Mouse (Mus musculus): ENCODE results near the gene Rhbdl2.

The Rhbdl2 gene

DNA sequence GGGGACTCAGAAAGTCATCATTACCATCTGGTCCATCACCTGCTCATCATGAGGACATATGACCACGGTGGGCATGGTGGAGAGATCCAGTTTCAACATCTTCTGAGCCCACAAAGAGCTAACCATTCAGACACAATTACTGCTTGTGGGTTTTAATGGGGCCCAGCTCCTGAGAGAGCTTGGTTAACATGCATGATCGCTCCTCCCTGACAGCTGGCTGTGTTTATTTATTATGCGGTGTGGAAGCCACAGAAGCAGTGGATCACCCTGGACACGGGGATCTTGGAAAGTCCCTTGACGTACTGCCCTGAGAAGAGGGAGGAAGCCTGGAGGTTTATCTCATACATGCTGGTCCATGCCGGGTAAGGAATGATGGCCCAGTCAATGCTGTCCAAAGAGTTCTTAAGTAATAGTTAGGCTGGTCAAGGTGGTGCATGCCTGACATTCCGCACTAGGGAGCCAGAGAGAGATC lies 26.4 kb downstream of the Rhbdl2 start:
- DNase-seq = peak; percentile 16 to 43

DNA sequence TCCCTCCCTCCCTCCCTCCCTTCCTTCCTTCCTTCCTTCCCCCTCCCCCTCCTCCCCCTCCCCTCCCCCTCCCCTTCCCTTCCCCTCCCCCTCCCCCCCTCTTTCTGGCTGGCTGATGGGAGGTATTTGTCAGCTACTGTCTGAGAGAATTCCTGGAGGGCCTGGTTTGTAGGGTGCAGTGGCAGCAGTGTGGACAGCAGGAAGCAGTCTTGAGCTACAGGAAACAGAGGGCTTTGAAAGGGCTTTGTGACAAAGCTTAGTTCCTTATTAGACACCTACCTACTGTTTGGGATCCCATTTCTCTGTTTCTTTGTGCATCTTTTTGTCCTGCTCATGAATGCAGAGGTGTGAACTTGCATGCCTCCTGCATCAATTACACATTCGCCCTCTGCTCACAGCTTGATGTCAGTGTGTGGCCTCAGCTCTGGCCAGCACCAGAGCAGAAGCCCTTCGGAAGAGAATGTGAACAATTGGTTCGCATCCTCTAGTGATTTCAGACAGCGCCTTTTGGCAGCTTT lies 31.5 kb downstream of the Rhbdl2 start:
- peak; percentile 37 to 45 for DNase-seq

DNA sequence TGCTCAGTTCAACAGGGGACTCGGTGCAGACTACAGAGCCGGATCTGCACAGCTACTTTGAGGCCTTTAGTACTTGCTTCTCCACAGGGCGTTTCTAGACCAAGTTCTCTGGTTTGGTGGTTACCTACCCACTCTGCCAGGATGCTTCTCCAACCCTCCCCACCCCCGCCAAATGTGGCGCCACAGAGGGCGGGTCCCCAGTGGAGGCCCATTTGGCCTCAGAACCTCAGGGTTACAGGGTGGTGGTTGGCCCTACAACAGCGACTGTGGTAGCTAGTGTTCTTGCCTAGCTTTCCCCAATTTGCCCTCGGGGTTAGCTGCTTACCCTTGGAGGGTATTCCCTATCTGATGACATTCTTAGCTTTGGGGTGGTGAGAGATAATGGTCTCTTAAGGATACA lies 54.5 kb downstream of the Rhbdl2 start:
- DNase-seq = no peak

DNA sequence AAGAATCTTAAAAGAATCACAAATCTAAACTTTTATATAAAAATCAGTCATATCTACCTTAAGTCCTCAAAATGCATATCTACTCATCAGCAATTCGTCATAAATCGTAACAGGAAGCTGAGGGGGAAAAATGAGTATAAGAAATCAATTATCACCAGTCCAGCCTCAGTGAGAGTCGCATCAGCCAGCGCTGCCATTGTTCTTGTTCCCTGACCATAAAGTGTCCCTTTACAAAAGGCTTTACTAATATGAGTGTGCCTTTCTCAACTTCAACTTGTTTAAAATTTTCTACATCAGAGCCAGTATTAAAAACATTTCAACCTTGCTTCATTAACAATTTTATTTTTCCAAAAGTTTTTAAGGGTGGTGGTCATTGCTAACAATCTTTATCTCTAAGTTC lies 69.2 kb downstream of the Rhbdl2 start:
- DNase-seq = no peak

DNA sequence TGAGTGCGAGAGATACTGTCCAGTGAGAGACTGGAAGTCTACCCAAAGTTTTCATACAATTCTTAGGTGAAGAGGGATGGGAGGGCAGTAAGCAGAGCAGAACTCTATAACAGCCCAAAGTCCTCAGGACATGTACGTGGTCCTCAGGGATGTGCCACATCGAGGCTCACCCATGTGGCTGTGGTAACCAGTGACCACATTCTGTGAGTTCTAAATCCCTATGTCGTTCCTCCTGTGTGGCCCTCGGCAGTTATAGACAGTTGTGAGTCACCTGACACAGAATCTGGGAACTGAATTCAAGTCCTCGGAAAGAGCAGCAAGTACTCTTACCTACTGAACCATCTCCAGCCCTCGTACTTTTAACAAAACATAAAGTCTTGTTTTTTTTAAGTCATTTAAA lies 70.4 kb downstream of the Rhbdl2 start:
- DNase-seq = no peak

DNA sequence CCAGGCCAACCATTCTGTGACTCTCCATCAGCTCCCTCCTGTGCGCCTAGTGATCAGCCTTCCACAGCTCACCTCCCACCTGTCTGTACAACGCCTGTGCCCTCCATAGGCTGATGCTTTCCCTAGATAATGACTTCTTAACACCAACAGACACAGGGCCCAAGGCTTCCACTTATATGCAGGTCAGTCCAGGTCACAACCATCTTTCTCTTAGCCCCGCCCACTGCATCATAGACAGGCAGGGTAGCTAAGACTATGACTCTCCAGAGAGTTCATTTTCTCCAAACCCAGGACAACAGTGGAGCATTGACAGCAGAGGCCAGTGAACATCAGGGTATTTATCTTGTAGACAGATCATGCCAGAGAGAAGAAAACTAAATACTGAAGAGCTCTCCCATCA lies 71.7 kb downstream of the Rhbdl2 start, which contains the start of gene 4933427I04Rik:
Gene 4933427I04Rik (plus strand): TSS at position 301 of the 400 bp plus-strand sequence.
- DNase-seq = no peak

DNA sequence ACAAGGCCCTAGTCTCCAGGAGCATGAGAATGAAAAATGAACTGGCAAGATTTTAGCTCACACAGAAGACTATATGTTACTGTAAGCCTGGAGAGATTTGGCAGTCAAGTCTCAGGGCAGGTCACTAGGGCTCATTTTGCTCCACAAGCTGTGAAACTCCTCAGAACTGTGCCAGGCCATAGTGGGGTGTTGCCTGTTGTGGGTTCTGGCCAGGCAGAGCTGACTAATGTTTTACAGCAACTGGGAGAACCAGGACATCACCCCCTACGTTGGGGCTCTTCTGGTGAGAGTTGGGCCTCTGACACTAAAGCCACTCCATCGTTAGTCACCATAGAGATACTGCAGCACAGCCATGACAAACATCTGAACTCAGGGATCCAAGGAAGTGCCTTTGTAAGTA lies 72.1 kb downstream of the Rhbdl2 start:
- DNase-seq = no peak

DNA sequence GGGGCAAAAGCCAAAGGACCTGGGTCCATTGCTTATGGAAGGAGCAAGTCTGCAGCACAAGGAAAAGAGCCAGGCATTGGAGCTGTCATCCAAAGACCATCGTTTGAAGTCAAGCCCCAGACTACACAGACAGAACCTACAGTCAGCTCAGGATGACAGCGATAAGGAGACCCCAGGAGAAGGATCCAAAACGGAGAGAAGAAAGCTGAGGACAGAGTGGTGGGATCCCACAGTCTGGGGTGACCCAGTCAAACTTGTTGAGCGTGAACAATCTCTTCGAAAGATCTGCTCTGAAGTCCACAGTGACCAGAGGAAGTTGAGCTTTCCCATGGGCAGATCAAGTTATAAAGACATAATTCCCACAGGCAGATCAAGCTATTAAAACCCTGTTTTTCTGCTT lies 72.9 kb downstream of the Rhbdl2 start:
- no peak for DNase-seq

Measured in kidney, postnatal 4 days (tissue).